Mouse (Mus musculus) spleen, postnatal 4 days (tissue): ENCODE results near the gene Sema3e.

Experiments
- DNase-seq, 2 experiments: peaks; one replicate each; pipeline ENCODE4 v3.0.0; 2022; ENCODE audit warnings: low spot score in 2 of 2

Gene Sema3e

DNA sequence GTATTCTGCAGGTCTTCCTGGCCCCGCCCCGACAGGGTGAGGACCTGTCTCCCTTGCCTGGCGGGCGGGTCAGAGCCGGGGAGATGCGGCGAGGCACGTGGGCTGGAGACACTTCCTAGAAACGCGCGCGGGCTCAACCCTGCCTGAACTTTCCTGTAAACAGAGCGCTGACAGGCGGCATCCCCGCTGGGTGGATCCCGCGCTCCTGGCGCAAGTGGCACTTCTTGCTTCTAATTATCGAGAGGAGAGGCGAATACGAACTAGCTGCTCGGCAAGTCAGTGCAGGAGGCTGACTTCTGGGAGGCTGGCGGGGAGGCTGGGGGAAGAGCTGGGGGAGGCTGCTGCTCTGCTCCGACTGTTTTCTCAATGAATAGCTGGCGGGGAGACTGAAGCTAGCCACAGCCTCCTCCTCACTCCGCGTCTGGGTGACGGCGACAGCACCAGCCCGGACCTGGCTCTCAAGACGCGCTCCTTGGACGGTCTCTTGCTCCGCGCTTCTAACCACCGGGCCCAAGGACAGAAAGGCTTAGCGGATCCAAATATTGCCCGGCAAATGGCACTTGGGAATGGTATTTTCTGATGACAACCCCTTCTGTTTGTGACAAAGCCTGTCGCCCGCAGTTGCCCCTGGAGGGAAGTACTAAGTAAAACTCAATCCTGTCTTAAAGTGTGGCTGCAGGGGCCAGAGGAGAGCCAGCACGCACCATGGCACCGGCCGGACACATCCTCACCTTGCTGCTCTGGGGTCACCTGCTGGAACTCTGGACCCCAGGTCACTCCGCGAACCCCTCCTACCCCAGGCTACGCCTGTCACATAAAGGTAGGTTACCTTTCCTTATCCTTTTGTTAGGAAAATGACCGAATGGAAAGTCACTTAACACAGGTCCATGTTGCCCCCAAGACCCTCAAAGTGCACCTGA is at the start of gene Sema3e:
Sema3e (plus strand) TSS at position 72 of the 920 bp plus-strand sequence.
- peak in 1 of 2 experiments; percentile 57 for DNase-seq

DNA sequence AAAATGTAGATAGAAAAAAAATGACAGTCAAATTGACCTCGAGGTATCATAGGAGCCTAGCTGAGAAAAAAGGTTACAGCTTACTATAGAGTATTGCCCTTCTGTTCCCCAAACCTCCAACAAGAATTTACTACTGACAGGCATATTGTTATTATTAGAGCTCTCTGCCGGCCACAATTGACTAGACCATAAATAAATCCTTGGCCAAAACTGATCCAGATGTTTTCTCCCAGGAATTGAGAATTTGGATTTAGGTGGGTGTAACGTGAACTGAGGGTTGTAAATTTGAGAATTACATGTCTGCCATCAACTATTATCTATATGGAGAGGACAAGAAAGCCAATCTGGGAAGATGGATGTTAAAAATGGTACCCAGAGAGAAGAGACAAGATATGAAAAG is 47.5 kb upstream of the Sema3e start:
- no peak for DNase-seq

DNA sequence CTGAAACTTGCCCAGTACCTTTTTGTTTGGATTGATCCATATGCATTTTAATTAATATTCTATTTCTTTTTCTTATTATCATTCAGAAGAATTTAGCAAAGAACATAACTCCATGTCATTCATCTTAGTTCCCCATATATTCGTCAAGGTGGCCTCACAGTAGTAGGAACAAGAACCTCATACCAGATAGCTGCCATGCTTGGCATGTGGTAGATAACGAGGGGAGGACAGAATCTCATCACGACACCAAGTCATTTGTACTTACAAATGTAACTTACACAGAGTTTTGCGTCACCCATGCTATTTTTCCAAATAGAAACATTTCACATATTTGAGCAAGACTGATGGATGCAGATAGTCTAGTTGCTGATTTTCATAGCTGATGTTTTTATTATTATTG is 45.9 kb upstream of the Sema3e start:
- DNase-seq = no peak

DNA sequence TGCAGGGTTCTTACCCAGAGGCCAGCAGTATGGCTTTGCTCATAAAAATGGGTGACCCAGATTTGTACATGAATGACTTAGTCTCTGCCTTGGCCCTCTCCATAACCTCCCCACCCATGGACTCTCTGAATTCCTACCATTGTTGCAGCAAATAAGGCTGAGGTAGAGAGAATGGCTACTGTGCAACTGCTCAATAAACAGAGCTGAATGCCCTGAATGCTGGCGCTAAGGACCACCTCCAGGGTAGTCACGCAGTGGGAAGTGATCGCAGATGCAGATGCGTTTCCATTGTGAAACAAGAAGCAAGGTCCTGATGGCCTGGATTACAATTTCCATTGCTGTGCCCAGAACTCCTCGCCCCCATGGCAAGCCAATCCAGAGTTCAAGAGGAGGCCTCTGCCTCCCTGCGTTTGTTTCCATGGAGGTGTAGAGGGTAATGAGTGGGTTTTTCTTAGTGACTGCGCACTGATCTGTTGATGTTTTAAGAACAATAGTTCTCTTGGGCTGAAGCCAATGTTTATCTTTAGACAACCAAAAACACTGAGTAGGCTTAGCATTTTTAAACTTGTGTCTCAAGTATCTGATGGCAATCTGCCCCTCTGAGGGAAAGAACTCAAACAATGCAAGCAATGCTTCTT is 42.5 kb upstream of the Sema3e start:
- DNase-seq = no peak

DNA sequence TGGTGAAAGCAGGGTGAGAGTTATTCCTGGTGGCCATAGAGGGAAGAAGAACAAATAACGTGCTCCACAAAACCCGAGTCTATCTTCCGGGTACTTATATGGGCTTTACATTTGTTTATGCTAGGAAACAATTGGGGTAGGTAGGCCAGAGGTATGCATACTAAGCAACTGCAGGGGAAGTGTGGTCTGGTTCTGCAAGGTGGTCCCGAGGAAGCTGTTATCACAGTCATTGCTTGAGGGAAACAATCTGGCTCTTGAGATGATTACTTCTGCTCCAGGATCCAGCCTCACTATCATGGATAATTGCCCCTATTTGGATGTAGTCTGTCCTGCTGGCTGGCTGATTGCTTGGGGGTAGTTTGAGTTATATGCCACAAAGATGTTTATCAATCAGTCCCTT is 41.5 kb upstream of the Sema3e start:
- DNase-seq = no peak

DNA sequence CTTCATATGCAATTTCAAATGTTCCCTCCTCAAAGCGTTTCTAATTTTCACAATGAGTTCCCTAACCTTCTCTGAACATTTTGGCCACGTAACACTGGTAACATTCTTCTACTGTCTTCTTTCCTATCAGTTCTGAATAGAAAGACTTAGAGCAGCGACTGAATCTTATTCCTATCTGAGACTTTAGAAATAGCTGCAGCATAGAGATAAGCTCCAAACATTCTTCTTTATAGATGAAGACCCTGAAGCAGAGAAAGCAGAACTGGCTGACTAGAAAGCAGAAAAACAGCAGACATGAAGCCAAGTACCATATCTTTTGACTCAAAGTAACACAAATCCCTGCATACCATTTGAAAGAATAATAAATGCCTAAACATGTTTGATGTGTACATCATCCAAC is 39.4 kb upstream of the Sema3e start:
- no peak for DNase-seq

DNA sequence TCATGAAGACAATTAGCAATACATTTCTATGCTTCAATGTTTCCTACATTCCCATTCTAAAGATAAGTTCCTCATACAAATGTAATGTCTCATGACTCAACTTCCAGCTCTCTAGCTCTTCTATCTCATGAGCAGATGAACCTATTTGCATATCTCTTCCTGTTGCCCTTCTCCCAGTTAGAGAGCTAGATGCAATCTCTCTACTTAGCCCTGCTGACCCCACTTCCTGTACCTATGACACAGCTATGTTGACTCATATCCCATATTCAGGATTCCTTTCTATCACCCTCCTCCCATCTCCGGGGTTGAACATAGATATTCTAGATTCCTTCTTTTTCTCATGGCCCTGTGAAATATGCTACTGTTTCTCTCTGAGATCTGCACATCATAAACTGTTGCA is 38.0 kb upstream of the Sema3e start:
- DNase-seq = no peak

DNA sequence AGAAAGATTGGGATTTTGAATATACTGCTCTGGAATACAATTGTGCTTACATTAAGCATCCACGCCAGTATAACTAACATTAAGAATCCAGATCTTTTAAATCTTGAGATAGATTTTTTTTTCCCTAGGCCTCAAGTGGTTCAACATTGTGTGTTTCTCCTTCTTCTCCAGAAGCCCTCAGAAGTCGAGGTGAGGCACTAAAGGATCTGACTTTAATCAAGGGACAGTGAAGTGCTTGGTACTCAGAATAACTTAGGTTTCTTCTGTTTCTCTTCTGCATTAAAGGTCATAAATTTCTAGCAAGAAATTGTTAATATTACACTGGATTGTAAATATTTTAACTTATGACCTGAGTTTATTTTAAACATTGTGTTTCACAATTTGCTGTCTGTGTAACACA is 37.1 kb upstream of the Sema3e start:
- no peak for DNase-seq

DNA sequence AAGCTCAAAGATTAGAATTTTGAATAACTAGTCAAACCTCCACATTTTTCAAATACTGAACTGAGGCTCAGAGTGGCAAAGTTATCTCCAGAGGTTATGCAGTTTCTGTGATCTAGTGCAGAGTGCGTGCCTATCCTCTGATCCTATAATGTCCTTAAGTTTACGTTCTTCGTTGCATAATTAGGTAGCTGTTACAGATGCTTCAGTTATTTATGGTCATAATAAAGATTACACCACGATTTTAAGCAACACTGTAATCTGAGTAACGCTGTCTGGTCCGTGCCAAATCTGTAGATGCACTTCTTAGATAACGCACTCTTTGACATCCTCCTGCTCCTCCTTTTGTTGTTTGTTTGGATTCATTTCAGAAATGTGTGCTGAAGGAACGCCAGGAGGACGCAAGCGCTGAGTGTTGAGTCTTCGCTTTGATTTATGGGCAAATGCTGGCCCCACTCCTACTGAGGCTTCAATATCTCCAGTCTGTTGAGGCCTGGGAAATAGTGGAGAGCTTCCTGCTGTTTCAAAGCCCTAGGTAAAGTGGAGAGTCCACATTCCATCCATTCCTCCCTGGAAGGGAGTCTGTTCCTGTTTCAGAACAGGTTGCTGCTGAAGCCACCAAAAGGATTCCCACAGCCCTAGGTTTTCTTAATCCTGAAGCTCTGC is 32.2 kb upstream of the Sema3e start:
- no peak for DNase-seq

DNA sequence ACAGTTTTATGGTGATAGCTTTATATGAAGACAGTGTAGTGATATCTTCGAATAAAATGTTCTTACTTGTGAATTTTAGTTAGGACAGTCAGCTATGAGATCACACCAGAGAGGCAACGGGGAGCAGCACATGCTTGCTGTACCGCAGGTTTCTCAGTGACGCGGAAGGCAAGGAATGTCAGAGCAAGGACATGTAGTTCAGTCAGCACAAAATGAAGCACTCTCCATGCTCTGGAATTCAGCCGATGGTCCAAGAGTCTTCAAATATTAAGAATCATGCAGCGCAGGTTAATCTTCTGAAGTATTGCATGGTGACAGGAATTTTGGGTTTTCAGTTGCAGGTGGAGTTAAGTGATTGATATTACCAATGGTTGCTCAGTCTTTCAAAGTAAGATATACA is 3.3 kb downstream of the Sema3e start:
- no peak for DNase-seq

DNA sequence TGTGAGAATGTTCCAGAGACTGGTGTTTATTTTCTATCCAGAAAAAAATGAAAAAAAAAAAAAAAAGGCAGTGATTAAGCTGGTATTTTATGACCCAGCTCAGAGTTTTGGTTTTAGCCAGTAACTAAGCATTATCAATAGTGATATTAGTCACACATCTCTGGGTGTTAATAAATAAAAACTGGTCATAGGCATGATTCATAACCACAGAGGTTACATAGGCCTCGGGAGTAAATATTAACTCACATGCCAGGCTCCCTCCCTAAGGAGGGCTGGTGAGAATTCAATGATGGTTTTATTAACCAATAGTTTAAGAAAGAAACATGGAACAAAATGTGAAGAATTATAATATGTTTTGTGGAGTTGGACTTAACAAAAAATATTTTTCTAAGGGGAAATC is 5.7 kb downstream of the Sema3e start:
- no peak for DNase-seq

DNA sequence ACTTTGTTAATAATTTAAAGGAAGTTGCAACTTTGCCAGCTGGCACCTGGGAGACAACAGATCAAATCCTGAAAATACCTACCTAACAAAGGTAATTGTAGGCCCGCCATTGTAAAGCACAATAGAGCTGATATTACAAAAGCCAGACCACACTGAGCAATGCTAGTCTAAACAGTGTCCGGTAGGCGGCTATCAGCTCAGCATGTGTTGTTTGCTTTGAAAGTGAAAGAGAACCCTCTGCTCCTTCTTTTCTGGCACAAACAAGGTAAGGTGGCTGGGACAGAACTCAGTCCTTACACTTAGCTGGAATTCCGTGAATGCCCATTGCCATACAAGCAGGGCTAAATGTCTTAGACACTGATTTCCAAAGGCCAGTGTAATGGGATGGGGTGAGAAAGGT is 7.0 kb downstream of the Sema3e start:
- no peak for DNase-seq

DNA sequence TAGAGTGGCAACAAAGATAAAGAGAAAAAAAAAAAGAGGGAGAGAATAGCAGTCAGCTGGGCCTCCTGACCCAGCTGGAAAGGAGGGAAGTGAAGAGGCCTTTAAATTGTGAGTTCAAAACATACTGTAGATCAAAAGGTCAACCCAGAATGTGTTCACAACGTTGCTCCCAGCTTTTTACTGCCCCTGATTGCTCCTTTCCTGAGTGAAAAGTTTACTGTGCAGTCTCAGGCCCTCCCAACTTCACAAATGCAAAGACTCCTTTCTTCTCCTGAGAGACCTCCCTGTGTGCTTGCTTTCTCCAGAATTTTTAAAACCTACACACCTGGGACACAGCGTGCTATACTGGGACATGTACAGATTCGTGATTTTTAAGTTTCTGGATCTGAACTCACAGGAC is 8.2 kb downstream of the Sema3e start:
- no peak for DNase-seq

DNA sequence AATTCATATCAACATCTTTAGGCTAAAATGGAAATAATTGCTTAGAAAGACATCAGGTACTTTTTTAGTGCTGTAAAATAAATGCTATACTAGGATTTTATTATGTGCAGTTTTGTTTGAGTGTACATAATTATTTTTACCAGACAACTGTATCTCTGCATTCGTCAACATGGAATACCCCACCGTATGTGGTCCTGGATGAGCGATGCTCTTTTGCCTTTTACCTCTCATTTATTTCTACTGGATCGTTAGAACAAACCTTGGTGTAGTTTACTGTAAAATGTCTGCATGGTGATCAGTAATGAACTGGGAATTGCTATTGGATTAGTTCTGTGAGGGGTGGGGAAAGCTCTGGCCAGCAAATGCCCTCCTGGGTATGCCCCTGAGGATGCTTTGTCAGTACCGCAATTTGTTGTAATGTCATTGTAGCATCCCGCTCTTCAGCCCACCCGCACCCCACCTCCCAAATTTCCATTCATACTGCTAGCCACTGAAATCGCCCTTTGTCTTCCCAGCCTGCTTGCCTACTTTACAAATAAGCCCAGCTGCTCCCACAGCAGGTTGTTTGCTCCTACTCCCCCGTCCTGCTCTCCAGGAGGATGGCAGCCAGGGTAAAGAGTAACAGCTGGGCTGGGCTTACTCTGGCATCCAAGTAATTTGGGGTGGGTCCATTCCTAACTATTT is 13.9 kb downstream of the Sema3e start:
- DNase-seq = no peak

DNA sequence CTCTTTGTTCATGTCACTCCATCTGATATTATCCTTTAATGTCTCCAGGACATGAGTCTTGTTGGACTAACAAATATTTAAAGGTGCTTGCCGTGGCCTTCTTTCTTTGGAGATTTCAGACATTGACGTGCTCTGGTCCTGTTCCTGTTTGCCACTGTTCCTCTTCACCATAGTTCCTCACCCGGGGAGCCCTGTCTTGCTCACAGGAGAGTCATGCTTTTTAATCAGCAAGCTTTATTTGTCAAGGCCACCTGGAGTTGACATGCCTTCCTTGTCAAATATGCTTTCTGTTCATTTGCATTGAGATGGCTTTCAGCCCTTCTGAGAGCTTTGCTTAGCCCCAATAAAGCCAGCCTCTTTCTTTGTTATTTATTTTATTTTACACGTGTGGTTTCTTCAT is 15.1 kb downstream of the Sema3e start:
- no peak for DNase-seq

DNA sequence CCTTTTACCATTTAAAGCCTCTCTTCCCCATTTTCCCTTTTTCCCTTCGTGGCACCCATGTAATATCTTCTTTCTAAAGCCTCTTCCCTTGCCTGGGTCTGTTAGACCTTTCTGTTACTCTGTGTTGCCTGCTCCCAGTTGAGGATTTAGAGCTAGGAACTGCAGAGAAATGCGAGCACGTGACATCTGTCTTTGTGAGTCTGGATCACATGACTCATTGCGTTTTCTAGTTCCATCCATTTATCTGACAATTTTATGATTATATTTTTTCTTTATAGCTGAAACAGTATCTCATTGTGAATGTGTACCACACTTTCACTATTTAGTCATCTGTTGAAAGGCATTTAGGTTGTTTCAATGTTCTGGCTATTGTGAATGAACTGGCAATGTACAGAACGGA is 18.0 kb downstream of the Sema3e start:
- no peak for DNase-seq

DNA sequence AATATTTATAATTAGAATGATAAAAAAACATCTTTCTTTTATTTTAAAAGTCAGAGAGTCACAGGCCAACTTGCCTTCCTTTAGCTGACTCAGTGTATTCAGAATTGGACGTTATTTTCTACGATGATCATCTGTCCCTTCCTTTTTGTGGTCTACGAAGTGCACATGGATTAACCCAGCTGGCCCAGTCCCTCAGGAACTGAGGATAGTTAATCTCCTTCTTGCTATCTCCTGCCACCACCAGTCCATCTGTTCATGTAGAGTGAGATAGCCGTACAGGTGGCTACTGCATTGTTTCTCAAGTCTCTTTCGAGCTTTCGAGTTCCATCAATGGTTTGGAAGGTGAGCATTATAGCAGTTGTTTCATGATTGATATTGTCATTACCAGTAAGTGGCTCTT is 18.9 kb downstream of the Sema3e start:
- no peak for DNase-seq

DNA sequence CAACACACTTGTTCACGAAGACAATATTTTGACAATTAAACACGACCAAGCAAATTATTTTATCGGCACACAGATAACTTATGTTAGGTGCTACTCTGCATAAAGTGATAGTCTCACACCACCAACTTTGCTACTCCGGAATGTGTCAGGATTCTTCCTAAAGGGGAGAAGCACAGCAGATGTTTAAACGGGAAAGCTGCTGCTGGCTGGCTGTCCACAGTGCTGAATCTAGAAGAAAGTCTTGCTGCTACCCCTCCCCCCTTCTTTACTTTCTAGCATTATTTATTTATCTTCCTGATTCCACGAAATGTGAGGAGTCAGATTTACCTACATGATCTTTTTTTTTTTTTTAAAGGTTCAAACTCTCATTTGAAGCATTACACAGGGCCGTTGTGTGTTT is 23.6 kb downstream of the Sema3e start:
- no peak for DNase-seq

DNA sequence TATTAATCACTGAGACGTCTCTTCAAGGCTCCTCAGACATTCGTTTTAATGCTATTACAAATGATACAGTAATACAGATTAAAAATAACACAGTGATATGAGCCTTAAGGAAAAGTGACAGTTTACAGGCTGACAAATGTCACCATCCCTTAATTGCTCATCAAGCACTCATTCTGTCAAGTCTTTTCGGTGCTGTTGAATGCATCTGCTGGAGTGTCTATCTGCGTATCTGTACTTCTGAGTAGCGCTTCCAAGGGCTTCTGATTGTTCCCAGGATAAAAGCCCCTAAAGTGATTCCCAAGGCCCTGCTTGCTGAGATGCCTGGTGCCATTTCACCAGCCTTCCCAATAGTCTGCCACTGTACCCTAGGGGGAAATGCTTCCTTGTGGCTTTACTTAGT is 29.4 kb downstream of the Sema3e start:
- DNase-seq = no peak

DNA sequence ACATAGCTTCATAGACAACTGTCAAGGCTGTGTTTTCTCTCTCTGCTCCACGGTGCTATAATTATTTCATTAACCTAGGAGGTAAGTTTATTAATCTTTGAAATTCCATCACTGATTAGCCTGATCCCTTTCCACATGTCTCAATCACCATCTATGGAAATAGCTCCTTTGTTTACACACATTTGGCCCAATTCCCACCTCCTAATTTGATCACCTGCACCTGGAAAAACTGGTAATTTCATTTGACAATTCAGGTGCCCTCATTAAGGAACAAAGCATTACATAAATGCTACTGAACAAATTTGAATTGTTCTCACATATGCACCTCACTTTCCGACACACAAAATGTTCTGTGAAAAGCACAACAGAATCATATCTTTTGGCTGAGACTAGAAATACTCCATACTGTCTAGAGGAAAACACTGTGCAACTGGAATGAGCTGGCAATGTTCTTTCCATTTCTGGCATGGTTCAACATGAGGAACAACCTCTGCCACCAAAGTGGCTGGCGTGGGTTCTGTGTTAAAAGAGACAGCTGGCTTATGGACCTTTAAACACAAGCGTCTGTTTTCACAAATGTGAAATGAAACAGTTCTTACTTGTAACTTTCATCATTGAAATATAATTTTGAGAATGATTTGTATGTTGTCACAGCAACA is 34.9 kb downstream of the Sema3e start:
- no peak for DNase-seq

DNA sequence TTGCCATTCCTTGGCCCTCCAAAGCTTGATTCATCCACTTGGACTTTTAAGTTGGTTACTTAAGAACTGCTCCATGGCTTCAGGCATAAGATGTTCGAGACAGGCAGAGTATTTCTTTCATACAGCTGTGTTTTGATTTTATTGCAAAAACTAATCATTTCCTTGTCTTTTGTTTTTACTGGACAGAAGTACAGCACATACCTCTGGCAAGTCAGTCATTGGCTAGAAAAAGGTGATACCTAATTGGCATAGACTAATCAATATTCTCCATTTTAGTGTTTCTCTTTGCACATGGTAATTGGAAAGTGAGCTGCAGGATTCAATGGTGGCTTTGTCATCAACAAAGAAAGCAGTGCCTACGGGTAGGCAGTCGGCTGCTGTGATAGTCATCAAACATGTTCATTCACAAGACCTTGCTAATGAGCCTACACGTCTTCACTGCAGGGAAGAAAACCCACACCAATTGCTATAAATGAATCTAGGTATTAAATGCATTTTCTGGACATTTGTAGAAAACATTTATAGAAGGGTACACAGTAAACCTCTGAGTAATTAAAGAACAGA is 37.9 kb downstream of the Sema3e start:
- no peak for DNase-seq
